Mouse (Mus musculus) kidney, postnatal 4 days (tissue): Measurements from ENCODE around the gene Pacsin1.
A peak's percentile ranks its signal among the peaks of the same experiment; 100 is the strongest.
"Not testable (repeated sequence)": the region's sequence is repeated elsewhere in the genome, so short reads cannot be mapped to it uniquely, and the experiment has no call there.

ENCODE experiments used
- DNase-seq, 2 experiments: peaks; one replicate each; pipeline ENCODE4 v3.0.0; 2021; ENCODE audit warnings: mixed read lengths in 2 of 2

Gene Pacsin1

DNA sequence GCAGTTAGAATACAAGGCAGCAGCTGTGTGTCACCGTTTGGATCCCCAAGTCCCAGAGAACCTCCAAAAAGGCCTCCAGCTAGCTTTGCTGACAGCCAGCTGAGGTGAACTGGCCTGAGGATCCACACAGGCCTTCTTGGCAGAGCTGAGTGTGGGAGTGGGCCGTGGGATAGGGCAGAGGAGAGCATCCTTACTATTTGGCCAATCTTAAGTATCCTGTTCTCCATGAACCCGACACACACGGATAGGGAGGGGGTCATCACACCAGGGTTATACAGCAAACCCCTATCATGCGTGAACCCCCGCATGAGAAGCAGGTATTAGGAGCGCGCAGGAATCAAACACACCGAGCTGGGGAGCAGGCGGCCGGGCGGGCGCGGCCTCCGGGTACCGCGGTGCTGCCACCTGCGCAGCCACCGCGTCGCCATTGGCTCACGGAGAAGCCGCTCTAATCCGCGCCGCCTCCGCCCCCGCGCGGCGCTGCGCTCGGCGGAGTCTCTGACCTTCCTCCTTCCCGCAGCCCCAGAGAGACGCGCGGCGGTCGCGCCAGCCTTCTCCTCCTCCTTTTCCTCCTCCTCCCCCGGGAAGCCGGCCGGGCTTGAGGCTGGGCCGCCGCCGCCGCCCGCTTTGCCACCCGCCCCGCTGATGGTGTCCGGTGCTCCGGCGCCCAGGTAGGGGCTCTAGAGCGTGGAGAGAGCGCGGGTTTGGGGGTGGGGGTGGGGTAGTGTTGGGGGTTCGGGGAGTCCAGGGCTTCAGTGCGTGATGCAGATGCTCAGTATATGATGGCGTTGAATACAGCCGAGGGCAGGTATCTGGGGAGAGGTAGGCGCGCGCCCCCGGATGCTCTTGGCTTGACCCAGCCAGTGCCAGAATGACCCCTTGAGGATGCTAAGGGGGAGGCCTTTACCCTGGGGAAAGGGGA, at the start of gene Pacsin1:
Gene Pacsin1, plus strand, starts transcription at position 421 of the 922 bp plus-strand sequence.
- DNase-seq = peak; percentile 54 to 69

DNA sequence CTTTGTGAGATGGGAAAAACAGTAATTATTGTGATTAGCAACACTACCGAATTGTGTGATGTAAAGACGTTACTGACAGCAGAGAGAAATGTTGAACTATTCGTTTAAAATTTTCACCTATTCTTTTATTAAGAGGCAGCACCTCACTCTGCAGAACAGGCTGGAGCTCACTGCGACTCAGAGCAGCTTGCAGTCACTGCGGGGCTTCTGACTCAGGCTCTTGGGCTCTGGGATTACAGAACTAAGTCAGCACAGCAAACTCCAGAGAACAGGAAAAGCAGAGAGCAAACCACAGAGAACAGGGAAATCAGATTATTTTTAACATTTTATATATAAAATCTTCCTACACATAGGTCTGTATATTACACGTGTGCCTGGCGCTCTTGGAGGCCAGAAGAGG, 45.7 kb upstream of the Pacsin1 start:
- DNase-seq = no peak

GRCm38 (mm10) chr17:27610679-27611518, 44.4 kb upstream of the Pacsin1 start:
- DNase-seq = no peak

- no peak for DNase-seq
Measured at GRCm38 (mm10) chr17:27611519-27611884, 43.8 kb upstream of the Pacsin1 start.

- DNase-seq = no peak
Measured at GRCm38 (mm10) chr17:27611994-27612393, 43.3 kb upstream of the Pacsin1 start.

GRCm38 (mm10) chr17:27613016-27613415, 42.3 kb upstream of the Pacsin1 start:
- DNase-seq = no peak

DNA sequence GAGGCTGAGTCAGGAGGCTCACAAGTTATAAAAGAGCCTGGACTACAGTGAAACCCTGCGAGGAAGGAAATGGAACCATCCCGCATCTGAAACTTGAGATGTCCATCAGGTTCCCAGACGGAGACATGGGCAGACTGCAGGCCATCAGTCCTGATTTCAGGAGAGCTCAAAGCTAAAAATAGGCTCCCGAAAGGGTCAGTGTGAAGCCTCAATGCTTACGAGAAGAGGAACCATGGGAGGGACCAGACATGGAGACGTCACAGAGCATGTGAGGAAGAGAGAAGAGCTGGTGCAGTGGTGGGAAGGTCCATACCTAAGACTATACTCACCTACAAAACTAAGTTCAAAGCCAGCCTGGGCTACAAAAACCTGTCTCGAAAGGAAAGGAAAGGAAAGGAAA, 39.9 kb upstream of the Pacsin1 start:
- DNase-seq = no peak

- no peak for DNase-seq
Measured at GRCm38 (mm10) chr17:27621161-27621560, 34.1 kb upstream of the Pacsin1 start.

DNA sequence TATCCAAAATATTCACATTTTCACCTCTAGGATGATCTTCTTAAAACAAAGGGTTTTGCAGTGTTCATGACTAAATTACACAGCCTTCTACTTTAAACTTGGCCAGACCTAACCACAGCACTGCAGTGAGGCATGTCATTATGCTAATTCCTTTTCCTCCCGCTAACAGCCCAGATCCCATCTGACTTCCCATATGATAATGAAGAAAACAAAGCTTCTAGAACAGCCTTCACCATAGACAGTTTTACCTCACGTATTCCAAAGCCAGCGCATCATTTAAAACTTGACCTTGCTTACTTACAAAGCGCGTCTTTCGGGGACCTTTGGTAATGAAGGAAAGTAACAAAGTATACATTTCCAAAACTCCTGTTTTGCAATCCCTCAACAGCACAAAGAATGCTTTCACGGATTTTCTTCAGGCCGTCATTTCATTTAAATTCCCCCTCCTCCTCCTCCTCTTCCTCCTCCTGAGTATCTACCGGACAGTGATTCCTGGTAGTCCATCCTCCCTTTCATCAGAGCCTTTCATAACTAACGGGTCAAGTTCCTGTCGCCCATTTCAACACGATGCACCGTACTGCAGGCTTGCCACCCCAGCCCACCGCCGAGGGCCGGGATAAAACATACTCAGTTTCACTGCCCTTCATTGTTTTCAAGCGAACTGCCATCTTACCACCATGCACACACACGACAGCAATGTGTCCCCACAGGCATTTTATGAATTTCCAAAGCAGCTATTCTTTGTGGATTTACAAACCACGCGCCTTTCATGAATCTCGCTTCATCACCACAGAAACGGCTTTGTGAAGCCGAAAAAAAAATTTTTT, 33.4 kb upstream of the Pacsin1 start:
- peak in 1 of 2 experiments; percentile 34 for DNase-seq

GRCm38 (mm10) chr17:27622611-27623359, 32.5 kb upstream of the Pacsin1 start:
- DNase-seq = peak; percentile 59 to 73

DNA sequence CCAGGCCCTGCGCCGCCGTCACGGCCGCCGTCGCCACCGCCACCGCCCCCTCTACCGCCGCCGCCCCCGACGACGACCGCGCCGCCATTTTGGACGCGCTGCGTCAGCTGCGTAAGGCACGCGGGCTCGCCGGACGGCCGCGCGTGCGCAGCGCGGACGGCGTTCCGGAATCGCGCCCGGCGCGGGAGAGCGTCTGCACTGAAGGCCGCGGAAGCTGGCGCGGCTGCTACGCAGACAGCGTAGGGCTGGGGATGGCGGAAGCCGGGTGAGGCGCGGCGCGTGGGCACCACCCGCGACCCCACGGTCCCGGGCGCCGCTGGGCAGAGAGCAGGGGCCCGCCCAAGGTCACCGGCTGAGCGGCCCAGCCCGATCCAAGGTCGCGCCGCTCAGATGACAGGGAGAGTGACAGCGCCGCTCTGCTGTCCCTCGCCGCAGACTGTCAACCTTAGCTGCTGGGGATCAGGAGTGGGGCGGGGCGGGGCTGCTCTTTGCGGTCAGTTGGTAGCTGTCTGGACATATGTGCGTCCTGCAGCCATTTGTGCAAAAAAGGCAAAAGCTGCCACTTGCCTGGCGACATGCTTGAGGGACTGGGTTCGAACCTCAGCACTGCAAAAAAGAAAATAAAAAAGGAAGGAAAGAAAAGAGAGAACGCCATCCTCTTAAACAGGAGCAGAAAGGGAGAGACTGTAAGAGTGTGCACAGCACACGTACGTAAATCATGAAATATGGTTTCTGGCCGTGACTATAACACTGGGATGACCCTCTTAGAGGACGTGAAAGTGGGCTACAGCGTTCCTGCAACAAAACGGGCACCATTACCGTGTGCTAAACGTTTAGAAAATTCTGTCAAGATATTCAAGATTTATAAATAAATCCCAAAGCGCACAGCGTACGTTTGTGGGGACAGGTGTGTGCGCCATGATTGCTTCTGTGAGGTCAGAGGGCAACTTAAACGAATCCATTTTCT, 31.7 kb upstream of the Pacsin1 start, which contains the start of gene Nudt3:
Gene Nudt3, minus strand, starts transcription at position 136 of the 967 bp plus-strand sequence.
- peak; percentile 91 to 95 for DNase-seq

GRCm38 (mm10) chr17:27625455-27626251, 29.7 kb upstream of the Pacsin1 start:
- DNase-seq = no peak

GRCm38 (mm10) chr17:27626681-27627080, 28.6 kb upstream of the Pacsin1 start:
- no peak for DNase-seq

- DNase-seq = peak; percentile 36 to 58
Measured at GRCm38 (mm10) chr17:27627451-27627850, 27.9 kb upstream of the Pacsin1 start.

DNA sequence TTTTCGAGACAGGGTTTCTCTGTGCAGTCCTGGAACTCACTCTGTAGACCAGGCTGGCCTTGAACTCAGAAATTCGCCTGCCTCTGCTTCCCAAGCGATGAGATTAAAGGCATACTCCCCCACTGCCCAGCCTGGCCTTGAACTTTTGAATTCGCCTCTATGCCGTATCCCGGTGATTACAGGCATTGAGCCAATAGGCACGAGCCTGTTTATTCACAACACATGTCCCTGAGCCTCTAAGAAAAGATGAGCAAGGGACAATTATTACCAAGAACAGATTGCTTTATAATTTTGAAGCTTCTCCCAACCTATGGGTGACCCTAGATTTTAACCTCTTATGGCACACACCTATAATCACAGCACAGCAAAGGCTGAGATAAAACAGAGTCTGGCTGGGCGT, 26.9 kb upstream of the Pacsin1 start:
- no peak for DNase-seq

GRCm38 (mm10) chr17:27629249-27630020, 25.9 kb upstream of the Pacsin1 start:
- DNase-seq = peak; percentile 92 to 93

GRCm38 (mm10) chr17:27634871-27635574, 20.3 kb upstream of the Pacsin1 start, which contains the start of gene RPS10-NUDT3:
TSS of gene RPS10-NUDT3 (minus strand) at chr17:27635222.
- DNase-seq = peak; percentile 91 to 95

DNA sequence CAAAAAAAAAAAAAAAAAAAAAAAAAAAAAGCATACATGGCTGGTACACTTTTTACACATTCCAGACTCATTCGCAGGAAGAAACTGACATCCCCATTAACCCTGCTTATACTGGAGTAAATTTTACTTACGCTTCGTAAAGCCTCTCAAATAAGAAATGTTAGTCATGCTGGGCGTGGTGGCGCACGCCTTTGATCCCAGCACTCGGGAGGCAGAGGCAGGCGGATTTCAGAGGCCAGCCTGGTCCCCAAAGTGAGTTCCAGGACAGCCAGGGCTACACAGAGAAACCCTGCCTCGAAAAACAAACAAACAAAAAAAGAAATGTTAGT, 19.8 kb upstream of the Pacsin1 start:
- not testable (repeated sequence) for DNase-seq
